Mouse (Mus musculus) cerebellum, adult 8-10 months (tissue): Measurements from ENCODE around the gene Wdr90.
"Not testable (repeated sequence)": the region's sequence is repeated elsewhere in the genome, so short reads cannot be mapped to it uniquely, and the experiment has no call there.

Experiments used
- DNase-seq: peaks from one replicate; pipeline ENCODE4 v3.0.0; 2022

Gene Wdr90

DNA sequence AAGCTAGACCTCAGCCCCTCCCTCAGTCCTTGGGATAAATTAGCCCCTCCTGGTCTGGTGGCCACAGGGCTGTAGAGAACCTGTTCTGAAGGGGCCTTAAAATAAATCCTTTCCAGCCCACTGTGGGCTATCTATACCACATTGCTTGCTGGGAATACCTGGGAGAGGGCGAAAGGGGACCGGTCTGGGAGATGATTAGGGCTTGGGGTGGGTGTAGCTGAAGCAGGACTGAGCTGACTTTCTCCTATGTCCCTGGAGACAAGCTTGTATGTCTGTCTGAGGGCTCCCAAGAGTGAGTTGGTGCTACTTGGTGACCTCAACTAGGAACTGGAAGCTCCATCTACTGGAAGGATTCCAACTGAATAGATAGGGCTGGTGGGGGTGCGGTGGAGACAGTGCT, 15.7 kb upstream of the Wdr90 start:
- DNase-seq: no peak

DNA sequence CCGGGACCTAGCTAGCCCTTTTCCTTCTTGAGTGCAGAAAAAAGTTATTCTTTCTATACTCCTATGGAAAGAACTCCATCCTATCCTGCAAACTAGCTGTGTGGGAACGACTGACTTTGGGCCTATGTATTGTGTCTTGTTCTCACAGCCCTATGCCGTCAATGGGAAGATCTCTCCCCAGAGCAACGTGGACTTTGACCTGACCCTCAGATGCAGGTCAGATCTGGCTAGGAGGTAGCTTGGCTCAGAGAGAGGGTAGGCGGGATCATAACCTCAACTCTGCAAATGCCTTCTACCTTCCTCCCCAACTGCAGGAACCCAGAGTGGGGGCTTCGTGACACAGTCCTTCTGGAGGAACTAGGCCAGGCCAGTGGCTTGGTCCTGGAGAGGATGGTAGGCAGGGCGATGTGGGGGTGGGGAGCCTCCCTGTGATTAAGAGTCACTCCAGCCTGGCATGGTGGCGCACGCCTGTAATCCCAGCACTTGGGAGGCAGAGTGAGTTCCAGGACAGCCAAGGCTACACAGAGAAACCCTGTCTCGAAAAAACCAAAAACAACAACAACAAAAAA, 15.1 kb upstream of the Wdr90 start:
- no peak for DNase-seq

DNA sequence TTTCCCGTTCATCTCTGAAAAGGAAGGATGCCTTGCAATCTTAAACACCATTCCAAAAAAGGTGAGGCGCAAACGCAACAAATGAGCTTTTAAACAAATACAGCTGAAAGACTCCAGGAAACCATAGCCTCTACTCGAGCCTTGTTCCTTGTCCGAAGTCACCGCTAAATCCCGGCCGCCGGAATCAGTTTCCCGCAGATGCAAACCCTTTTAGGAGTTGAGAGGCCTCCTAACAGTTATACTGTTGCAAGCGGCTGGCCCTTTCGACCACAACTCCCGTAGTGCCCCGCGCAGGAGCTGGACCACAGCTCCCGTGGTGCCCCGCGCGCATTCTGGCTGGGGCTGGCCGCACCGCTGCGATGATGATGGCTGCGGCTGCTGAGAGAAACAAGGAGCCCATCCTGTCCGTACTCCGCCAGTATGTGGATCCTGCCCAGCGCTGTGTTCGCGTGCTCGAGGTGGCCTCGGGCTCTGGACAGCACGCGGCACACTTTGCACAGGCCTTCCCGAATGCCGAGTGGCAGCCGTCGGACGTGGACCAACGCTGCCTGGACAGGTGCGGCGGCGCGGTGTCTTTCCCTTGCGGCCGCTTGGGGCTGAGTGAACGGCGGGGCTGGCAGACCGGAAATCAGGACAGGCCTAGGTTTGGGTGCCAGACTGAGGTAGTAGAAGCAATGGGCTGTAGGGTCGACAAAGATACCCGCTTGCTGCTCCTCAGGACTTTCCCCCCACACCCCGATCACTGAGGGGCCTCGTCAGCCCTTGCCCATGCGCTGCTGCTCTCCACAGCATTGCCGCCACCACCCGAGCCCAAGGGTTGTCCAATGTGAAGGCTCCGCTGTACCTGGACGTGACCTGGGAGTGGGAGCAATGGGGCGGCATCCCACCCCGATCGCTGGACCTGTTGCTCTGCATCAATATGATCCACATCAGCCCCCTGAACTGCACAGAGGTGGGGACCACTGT, 14.2 kb upstream of the Wdr90 start:
- peak; percentile 89 for DNase-seq

DNA sequence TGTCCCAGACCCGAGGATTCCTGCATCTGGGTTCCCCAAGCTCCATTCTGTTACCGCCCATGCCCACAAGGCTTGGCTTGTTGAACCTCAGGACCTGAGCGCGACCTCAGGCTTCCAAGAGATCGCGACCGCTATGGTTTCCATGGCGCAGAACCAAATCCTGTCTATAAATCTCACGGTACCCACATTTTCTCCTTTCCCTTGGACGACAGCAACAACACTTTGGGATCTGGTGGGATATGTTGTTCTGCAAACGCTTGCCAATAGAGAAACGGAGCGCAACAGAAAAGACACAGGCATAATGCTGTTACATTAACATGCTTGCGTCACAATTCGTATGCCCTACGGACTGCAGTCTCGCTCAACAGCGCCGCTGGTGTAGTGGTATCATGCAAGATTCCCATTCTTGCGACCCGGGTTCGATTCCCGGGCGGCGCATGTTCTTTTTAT, 13.4 kb upstream of the Wdr90 start, which contains the start of gene Mettl26:
Mettl26 (plus strand) TSS at position 354 of the 450 bp plus-strand sequence.
- peak; percentile 96 for DNase-seq

DNA sequence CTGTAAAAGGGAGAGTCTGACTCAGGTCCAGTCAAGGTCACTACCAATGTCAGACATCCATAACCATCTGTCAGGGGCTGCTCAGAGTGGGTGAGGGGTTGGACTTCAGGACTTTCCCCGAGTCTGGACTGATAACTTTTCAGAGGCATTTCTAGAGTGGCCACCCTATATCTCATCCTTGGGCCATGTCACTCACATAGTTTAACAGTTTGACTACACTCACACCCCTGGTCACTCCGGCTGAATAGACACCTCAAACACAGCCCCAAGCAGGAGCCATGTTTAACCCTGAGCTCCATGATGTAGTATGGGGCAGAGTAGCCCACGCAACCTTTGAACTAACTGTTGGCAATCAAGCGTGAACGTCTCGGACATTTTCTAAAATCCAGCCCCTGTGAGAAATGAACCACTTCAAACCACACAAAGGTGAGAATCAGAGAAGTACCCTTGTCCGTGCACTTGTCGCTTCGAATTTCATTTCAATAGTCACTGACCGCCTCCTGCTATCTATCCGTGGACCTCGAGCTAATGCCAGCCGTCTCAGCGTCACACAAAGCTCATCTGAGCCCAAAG, 12.9 kb upstream of the Wdr90 start:
- no peak for DNase-seq

- DNase-seq: no peak
These were observed 12.3 kb upstream of the Wdr90 start for GRCm38 (mm10) chr17:25873405-25874147.

GRCm38 (mm10) chr17:25872676-25873075, 11.4 kb upstream of the Wdr90 start:
- no peak for DNase-seq

- DNase-seq: not testable (repeated sequence)
These were observed 10.3 kb upstream of the Wdr90 start for GRCm38 (mm10) chr17:25871566-25871965.

- no peak for DNase-seq
These were observed 8.7 kb upstream of the Wdr90 start for GRCm38 (mm10) chr17:25869954-25870353.

DNA sequence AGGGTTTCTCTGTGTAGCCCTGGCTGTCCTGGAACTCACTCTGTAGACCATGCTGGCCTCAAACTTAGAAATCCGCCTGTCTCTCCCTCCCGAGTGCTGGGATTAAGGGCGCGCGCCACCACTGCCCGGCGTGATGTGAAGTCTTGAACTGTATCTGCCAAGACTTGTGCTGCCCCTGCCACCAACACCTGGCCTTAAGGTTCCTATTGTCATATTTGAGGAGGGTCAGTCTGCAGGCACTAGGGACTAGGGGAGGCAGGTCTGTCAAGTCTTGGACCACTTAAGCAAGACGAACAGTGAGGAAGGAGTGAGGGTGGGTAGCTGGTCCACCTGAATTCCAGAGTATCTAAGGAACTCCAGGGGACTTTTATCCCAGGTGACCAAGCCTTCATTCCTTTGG, 8.2 kb upstream of the Wdr90 start:
- no peak for DNase-seq

GRCm38 (mm10) chr17:25868601-25869191, 7.4 kb upstream of the Wdr90 start, which contains the start of gene Mcrip2:
Gene Mcrip2 (minus strand): TSS chr17:25868764.
- DNase-seq: peak; percentile 81

DNA sequence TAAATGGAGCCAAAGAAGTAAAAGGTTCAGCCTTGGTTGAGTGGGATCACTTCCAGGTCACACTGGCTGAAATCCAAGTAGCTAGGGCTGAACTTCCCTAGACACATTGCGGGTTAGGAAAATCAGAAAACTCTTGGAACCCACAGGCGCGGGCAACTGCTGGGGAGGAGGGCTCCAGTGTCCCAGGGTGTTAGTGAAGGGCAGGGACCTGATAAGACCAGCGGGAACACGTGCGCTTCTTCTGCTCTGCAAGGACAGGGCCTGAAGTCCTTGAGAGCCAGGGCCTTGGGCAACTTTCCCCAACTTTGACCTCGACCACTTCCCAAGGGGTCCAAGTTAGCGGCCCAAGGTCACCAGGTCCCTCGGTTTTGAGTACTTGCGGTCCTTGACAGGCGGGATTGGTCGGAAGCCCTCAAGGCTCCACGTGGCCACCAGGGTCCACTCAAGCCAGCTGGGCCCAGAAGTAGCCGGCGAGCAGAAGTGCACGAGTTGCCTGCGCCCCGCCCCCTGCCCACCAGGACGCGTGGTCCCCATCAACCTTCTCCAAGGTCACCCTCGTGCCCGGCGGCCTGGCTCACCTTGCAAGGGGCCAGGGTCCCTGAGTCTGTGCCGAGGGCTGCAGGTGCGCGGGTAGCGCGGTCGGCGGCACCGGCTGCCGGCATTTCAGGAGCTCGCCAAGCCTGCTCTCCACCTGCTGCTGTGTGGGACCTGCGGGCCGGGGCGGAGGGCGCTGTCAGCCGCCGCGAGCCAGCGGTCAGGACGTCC, 6.7 kb upstream of the Wdr90 start:
- peak; percentile 61 for DNase-seq

- no peak for DNase-seq
These were observed 6.2 kb upstream of the Wdr90 start for GRCm38 (mm10) chr17:25867509-25867835.

DNA sequence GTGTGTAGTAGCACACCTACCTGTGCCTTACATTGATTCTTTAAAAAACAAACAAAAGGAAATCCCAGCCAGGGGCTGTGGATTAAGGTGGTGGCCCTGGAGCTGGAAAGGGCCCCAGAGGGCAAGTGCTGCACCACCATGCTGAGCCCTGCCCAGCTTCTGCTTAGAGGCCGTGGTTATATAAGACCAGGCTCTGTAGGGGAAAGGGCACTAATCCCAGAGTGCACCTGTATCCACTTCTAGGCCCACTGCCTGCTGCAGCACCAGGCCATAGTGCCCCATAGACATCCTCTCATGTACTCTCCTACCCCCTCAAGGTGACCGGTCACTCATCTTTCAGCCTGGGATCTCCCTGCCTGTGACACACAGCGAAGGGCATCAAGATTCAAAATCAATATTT, 4.9 kb upstream of the Wdr90 start:
- DNase-seq: no peak

GRCm38 (mm10) chr17:25865288-25865687, 4.0 kb upstream of the Wdr90 start:
- no peak for DNase-seq

- DNase-seq: peak; percentile 20
These were observed 3.0 kb upstream of the Wdr90 start for GRCm38 (mm10) chr17:25864311-25864710.

GRCm38 (mm10) chr17:25863681-25864080, 2.4 kb upstream of the Wdr90 start:
- peak; percentile 7 for DNase-seq

DNA sequence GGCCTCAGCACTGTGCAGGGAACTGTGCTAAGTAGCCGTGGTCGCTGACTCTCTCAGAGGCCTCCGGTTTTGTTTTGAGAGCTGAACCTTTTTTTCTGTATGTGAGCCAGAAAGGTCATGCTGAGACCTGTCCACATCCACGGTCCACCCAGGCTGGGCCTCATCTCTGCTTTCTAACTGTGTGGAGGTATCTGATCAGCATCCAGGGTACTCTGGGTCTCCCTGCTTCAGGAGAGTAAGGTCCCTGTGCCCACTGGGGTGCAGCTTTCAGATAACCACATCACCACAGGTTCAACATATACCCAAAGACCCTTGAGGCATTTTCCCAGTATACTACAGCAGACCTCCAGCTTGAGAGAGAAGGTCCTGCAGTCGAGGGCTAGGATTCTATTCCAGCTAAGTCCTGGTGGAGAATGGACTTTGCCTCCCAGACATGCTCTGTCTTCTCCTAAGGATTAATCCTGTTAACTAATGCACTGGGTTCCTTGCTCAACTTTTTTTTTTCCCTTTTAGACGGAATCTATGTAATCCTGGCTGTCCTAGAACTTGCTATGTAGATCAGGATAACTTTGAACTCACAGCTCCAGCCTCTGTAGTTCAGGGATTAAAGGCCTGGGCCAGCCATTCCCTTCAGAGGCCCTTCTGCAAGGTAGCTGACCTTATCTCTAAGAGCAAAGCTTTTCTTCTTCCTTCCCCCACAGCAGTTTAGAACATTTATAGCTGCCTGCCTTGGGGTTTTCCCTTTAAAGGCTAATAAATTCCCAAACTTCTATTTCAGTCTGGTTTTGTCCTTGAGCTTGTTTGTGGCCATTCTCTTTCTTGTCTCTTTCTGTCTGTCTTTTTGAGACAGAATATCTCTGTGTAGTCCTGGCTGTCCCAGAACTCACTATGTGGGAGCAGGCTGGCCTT, 657 bp upstream of the Wdr90 start:
- no peak for DNase-seq

DNA sequence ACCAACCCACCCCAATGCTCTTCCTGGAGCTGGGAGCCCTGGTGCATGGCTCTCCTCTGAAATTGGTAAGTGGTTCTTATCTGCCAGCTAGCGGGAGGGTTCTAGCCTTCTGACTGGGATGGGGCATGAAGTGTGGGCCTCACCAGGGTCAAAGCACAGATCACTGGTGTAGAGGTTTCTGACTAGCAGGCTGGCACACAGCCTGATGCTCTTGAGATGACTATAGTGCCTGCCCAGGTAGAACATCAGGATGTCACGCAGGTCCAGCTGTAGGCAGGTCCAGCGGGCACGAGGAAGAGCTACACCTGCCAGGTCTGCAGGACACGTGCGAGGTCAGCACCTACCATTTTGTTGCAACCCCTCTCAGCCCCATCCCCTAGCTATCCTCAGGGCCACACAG, 1.1 kb downstream of the Wdr90 start:
- DNase-seq: no peak

GRCm38 (mm10) chr17:25844396-25844901, 16.9 kb downstream of the Wdr90 start, which contains the start of gene Rhot2:
Gene Rhot2 (minus strand): TSS chr17:25844851.
- peak; percentile 90 for DNase-seq
